ENCODE assay signal across 14 mouse cellular contexts in the genomic region with DNA sequence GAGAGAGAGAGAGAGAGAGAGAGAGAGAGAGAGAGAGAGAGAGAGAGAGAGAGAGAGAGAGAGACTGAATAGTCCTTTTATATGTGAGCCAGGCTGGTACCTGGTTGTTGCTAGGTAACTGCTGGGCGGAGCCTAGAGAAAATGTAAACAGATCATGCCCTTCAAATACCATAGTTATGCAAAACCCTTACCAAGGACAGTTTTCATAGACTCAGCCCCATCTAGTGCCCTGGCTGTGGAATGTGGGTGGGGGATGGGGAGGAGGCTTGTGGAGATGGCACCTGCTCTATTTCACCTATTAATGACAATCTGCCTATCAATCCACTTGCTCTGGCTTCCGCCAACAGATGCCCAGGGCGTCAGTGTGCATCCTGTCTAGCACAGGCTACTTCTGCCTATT.
DNase-seq lines count a peak whose midpoint lies in the region; ATAC-seq lines count a peak whose summit lies in the region.
"Had no signal": no experiment of that assay in that cellular context is flagged by ENCODE, and none has a peak within 500 bp of the region (broad histone marks: within the 10 kb centered on the region; RNA-seq: fewer than 3 reads in every experiment).

No protein-coding gene starts in this region.

- intact Hi-C loops in heart, postnatal 10 days (cut with DNase I) = no loop called here

- peak; percentile 57 for DNase-seq in heart, embryonic 10.5 days (ENCODE audit: low spot score)
- no peak for DNase-seq in heart, postnatal 10 days
- DNase-seq in embryo, embryonic 11 days = peak; percentile 28
- peak; percentile 29 for DNase-seq in lung, postnatal 25 days (ENCODE audit: low spot score)
- no peak for DNase-seq in cerebellum, adult 9-10 months
- no peak for DNase-seq in adrenal gland, adult 18-20 months (ENCODE audit: low spot score in 2 of 2)
- DNase-seq: cerebellum, adult 11-12 months; forebrain, postnatal 0 days; gastrocnemius, postnatal 25 days; thymus, postnatal 14 days had no signal

- WGBS in heart, embryonic 10.5 days = 66% methylated on average over 3 of the region's 3 CpGs
- 51% methylated on average over 3 of the region's 3 CpGs for WGBS in midbrain, embryonic 12.5 days
- WGBS in midbrain, embryonic 15.5 days = 65% methylated on average over 3 of the region's 3 CpGs

- no peak overlapping the region for H3K9ac ChIP-seq in midbrain, embryonic 12.5 days (replicated peaks)
- no peak overlapping the region for H3K9ac ChIP-seq in midbrain, embryonic 15.5 days
- H3K9ac ChIP-seq: embryonic facial prominence, embryonic 13.5 days; forebrain, postnatal 0 days; neural tube, embryonic 12.5 days had no signal

- no peaks in the 10 kb centered on the region for H3K9me3 ChIP-seq in heart, embryonic 10.5 days
- H3K9me3 ChIP-seq in midbrain, embryonic 12.5 days = peaks cover 6% of the 10 kb centered on the region; the same call in 1 of the 2 replicates
- H3K9me3 ChIP-seq in midbrain, embryonic 15.5 days = no peaks in the 10 kb centered on the region
- H3K9me3 ChIP-seq: embryonic facial prominence, embryonic 13.5 days had no signal

- ATAC-seq in midbrain, embryonic 12.5 days (ENCODE audit: low FRiP score, low read depth) = 0 out of 2 replicates have a peak, but pooled peaks have one; percentile 23
- ATAC-seq in midbrain, embryonic 15.5 days (replicated peaks) = no peak
- ATAC-seq: forebrain, postnatal 0 days had no signal

- peaks cover 13% of the 10 kb centered on the region for H3K4me1 ChIP-seq in heart, embryonic 10.5 days
- H3K4me1 ChIP-seq in midbrain, embryonic 12.5 days = peaks cover 29% of the 10 kb centered on the region
- peaks cover 12% of the 10 kb centered on the region; the same call in 1 of the 2 replicates for H3K4me1 ChIP-seq in midbrain, embryonic 15.5 days

- no peak overlapping the region for H3K4me3 ChIP-seq in heart, embryonic 10.5 days
- no peak overlapping the region for H3K4me3 ChIP-seq in midbrain, embryonic 12.5 days
- H3K4me3 ChIP-seq in midbrain, embryonic 15.5 days = no peak overlapping the region
- H3K4me3 ChIP-seq: embryonic facial prominence, embryonic 13.5 days; neural tube, embryonic 12.5 days had no signal

- H3K4me2 ChIP-seq in midbrain, embryonic 12.5 days (replicated peaks) = no peak overlapping the region
- H3K4me2 ChIP-seq in midbrain, embryonic 15.5 days = no peak overlapping the region
- H3K4me2 ChIP-seq: embryonic facial prominence, embryonic 13.5 days; neural tube, embryonic 12.5 days had no signal

- H3K27me3 ChIP-seq in heart, embryonic 10.5 days (ENCODE audit: insufficient read depth, poor library complexity, severe bottlenecking) = no peaks in the 10 kb centered on the region
- peaks cover 19% of the 10 kb centered on the region for H3K27me3 ChIP-seq in midbrain, embryonic 12.5 days
- H3K27me3 ChIP-seq in midbrain, embryonic 15.5 days (replicated peaks) = no peaks in the 10 kb centered on the region
- H3K27me3 ChIP-seq: embryonic facial prominence, embryonic 13.5 days had no signal

- no peaks in the 10 kb centered on the region for H3K36me3 ChIP-seq in heart, embryonic 10.5 days
- no peaks in the 10 kb centered on the region for H3K36me3 ChIP-seq in midbrain, embryonic 12.5 days
- no peaks in the 10 kb centered on the region for H3K36me3 ChIP-seq in midbrain, embryonic 15.5 days (replicated peaks)
- H3K36me3 ChIP-seq: embryonic facial prominence, embryonic 13.5 days; neural tube, embryonic 12.5 days had no signal

- H3K27ac ChIP-seq in heart, embryonic 10.5 days = no peak overlapping the region
- H3K27ac ChIP-seq in midbrain, embryonic 12.5 days (replicated peaks) = no peak overlapping the region
- H3K27ac ChIP-seq in midbrain, embryonic 15.5 days = no peak overlapping the region
- H3K27ac ChIP-seq: embryonic facial prominence, embryonic 13.5 days; neural tube, embryonic 12.5 days had no signal

Comparison
In these comparisons a context has a peak if more than half of its experiments do, and no peak if none do; other contexts are left out.
1. DNase-seq: peak in heart, embryonic 10.5 days (single experiment), embryo, embryonic 11 days (single experiment) and lung, postnatal 25 days (single experiment); none in heart, postnatal 10 days (0 of 2), cerebellum, adult 9-10 months (single experiment) and adrenal gland, adult 18-20 months (0 of 2).